Comparison of ENCODE assay signal across 10 mouse cellular contexts in genomic region chr8:110416931-110417330, GRCm38 (mm10).
"Had no signal": no experiment of that assay in that cellular context is flagged by ENCODE, and none has a peak within 500 bp of the region (broad histone marks: within the 10 kb centered on the region; RNA-seq: fewer than 3 reads in every experiment).

No protein-coding gene starts in this region.

- ATAC-seq: lung, postnatal 0 days; midbrain, embryonic 13.5 days; midbrain, embryonic 15.5 days had no signal

- DNase-seq: lung, adult 2 months; lung, postnatal 14 days; lung, postnatal 36 days; right cerebral cortex, postnatal 14 days; thymus, adult 18-20 months; thymus, postnatal 14 days; thymus, postnatal 36 days had no signal
